13 mouse cellular contexts compared by ENCODE assay signal in the genomic region with DNA sequence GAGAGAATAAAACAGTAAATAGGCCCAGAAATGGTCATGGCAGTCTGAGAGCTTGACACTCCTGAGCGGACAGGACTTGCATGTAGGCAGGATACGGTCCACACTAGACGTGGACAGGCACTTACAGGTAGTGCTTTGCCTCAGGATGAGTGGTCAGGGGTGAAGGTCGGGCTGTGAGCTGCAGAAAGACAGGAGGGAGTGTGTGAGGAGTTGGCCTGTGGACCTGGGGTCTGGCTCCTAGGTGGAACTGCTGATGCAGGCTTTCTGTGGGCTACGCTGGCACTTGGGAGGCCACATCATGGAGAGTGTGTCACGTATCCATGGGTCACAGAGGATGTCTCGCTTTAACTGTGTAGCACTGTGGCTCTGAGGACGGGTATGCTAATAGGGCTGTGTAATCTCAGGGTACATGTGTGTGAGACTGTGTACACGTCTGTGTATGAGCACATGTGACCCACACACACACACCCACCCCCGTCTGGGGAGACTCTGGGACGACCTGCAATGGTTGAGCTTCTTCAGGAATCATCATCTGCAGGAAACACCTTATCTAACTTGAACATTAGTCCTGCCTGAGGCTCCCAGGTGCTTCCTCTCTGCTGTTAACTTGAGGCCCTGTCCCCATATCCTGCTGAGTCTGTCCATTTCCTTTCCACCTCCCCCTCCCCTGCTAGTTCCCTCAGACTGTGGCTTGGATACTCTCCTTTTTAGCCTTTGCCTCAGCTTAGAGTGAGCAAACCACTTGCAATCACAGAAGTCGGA. TPM values are rescaled to one million over a fixed set of nuclear protein-coding genes. Genes with fewer than 3 reads are reported as not detected.
A peak's percentile ranks its signal among the peaks of the same experiment; 100 is the strongest.
DNase-seq lines count a peak whose midpoint lies in the region; ATAC-seq and TF ChIP-seq lines count a peak whose summit lies in the region.
"Had no signal": no experiment of that assay in that cellular context is flagged by ENCODE, and none has a peak within 500 bp of the region (broad histone marks: within the 10 kb centered on the region; RNA-seq: fewer than 3 reads in every experiment).

No protein-coding gene starts in this region.

- no peak overlapping the region for H3K9ac ChIP-seq in heart, embryonic 15.5 days
- H3K9ac ChIP-seq in CH12.LX (ENCODE audit: insufficient read depth, low read depth): no peak overlapping the region
- no peak overlapping the region for H3K9ac ChIP-seq in midbrain, embryonic 15.5 days
- H3K9ac ChIP-seq: limb, embryonic 13.5 days; neural tube, embryonic 12.5 days had no signal

- peaks cover 20% of the 10 kb centered on the region for H3K4me1 ChIP-seq in heart, embryonic 15.5 days (replicated peaks)
- H3K4me1 ChIP-seq in CH12.LX (ENCODE audit: control insufficient read depth in 1 of 2, insufficient read depth in 2 of 2): peaks cover 56 to 87% of the 10 kb centered on the region in 2 experiments
- no peaks in the 10 kb centered on the region for H3K4me1 ChIP-seq in midbrain, embryonic 15.5 days
- H3K4me1 ChIP-seq: neural tube, embryonic 12.5 days had no signal

- dilution Hi-C loops in CH12.LX (cut with MboI; ENCODE audit: extremely low pct_ligation_motif_present, extremely low pct_unique_long_range_greater_than_20kb, low sequenced_read_pairs): no loop called here

- peak; percentile 67 for ATAC-seq in heart, embryonic 15.5 days (replicated peaks; ENCODE audit: insufficient number of reproducible peaks, insufficient read depth, low FRiP score, low read depth)
- no peak for ATAC-seq in midbrain, embryonic 15.5 days (replicated peaks)

- H3K4me3 ChIP-seq in heart, embryonic 15.5 days: no peak overlapping the region
- H3K4me3 ChIP-seq in CH12.LX (replicated peaks in 1 of 3; ENCODE audit: low read depth in 2 of 3, low read length in 2 of 3, poor library complexity in 1 of 3): no peak overlapping the region
- no peak overlapping the region for H3K4me3 ChIP-seq in midbrain, embryonic 15.5 days
- H3K4me3 ChIP-seq: limb, embryonic 13.5 days; neural tube, embryonic 12.5 days had no signal

- no peak for TF ChIP-seq POLR2A in CH12.LX (IDR thresholded peaks at IDR 0.05; ENCODE audit: low read depth, low read length)

- DNase-seq in heart, adult 18-20 months: no peak
- peak; percentile 43 for DNase-seq in CH12.LX (ENCODE audit: extremely low read depth)
- peak; percentile 61 for DNase-seq in induced T-regulatory cell, adult 2 months (ENCODE audit: low read depth)
- peak; percentile 50 for DNase-seq in naive thymus-derived CD4-positive, alpha-beta T cell, adult 2 months (ENCODE audit: low read depth)
- no peak for DNase-seq in left cerebral cortex, postnatal 14 days (ENCODE audit: low spot score in 2 of 2)
- no peak for DNase-seq in left cerebral cortex, adult 8-10 months (ENCODE audit: low spot score in 2 of 2)
- DNase-seq: kidney, adult 9 months had no signal

- H3K4me2 ChIP-seq in heart, embryonic 15.5 days: no peak overlapping the region
- no peak overlapping the region for H3K4me2 ChIP-seq in CH12.LX (ENCODE audit: insufficient read depth, low read depth, poor library complexity, severe bottlenecking)
- no peak overlapping the region for H3K4me2 ChIP-seq in midbrain, embryonic 15.5 days
- H3K4me2 ChIP-seq: limb, embryonic 13.5 days; neural tube, embryonic 12.5 days had no signal

- no peaks in the 10 kb centered on the region for H3K79me2 ChIP-seq in CH12.LX (replicated peaks; ENCODE audit: control insufficient read depth, extremely low read depth, insufficient read depth, poor library complexity, severe bottlenecking)

- H3K36me3 ChIP-seq in heart, embryonic 15.5 days: no peaks in the 10 kb centered on the region
- H3K36me3 ChIP-seq in CH12.LX (replicated peaks in 1 of 2; ENCODE audit: control insufficient read depth in 1 of 2, insufficient read depth in 1 of 2, low read length in 1 of 2): peaks cover 0 to 34% of the 10 kb centered on the region in 2 experiments
- H3K36me3 ChIP-seq in midbrain, embryonic 15.5 days (replicated peaks): no peaks in the 10 kb centered on the region
- H3K36me3 ChIP-seq: limb, embryonic 13.5 days; neural tube, embryonic 12.5 days had no signal

- peak overlapping the region; percentile 77 for H3K27ac ChIP-seq in heart, embryonic 15.5 days
- no peak overlapping the region for H3K27ac ChIP-seq in CH12.LX (ENCODE audit: insufficient read depth, low read depth)
- H3K27ac ChIP-seq in midbrain, embryonic 15.5 days: no peak overlapping the region
- H3K27ac ChIP-seq: limb, embryonic 13.5 days; neural tube, embryonic 12.5 days had no signal

- no peak for TF ChIP-seq CTCF in CH12.LX (conservative IDR thresholded peaks at IDR 0.05 in 1 of 2, IDR thresholded peaks at IDR 0.05 in 1 of 2; ENCODE audit: low read depth in 2 of 2, low read length in 2 of 2)

- TF ChIP-seq RAD21 in CH12.LX (IDR thresholded peaks at IDR 0.05; ENCODE audit: low read depth, low read length): no peak

- 0 out of 2 replicates have a peak, but pooled peaks have one; percentile 47 for TF ChIP-seq EP300 in CH12.LX (IDR thresholded peaks at IDR 0.05; ENCODE audit: low read length)

- no peaks in the 10 kb centered on the region for H3K27me3 ChIP-seq in heart, embryonic 15.5 days
- no peaks in the 10 kb centered on the region for H3K27me3 ChIP-seq in CH12.LX (replicated peaks)
- H3K27me3 ChIP-seq in midbrain, embryonic 15.5 days (replicated peaks): no peaks in the 10 kb centered on the region
- H3K27me3 ChIP-seq: limb, embryonic 13.5 days; neural tube, embryonic 12.5 days had no signal

- 68% methylated on average over 12 of the region's 12 CpGs for WGBS in heart, embryonic 15.5 days
- WGBS in midbrain, embryonic 15.5 days: 76% methylated on average over 12 of the region's 12 CpGs

- intact Hi-C loops in left cerebral cortex, postnatal 14 days (cut with DNase I): no loop called here

- in situ Hi-C loops in CH12.LX (cut with MboI; ENCODE audit: low pct_ligation_motif_present, low pct_unique_long_range_greater_than_20kb, low sequenced_read_pairs): no loop called here

- no peaks in the 10 kb centered on the region for H3K9me3 ChIP-seq in heart, embryonic 15.5 days (replicated peaks)
- H3K9me3 ChIP-seq in CH12.LX (replicated peaks; ENCODE audit: low read length): no peaks in the 10 kb centered on the region
- no peaks in the 10 kb centered on the region for H3K9me3 ChIP-seq in midbrain, embryonic 15.5 days
- H3K9me3 ChIP-seq: limb, embryonic 13.5 days; neural tube, embryonic 12.5 days had no signal

TF ChIP-seq in CH12.LX, 34 proteins besides CTCF, POLR2A, EP300 and RAD21 (continues in another document):
- TF ChIP-seq ZMIZ1 (IDR thresholded peaks at IDR 0.05; ENCODE audit: low read depth, low read length): no peak
- TF ChIP-seq ETS1 (conservative IDR thresholded peaks at IDR 0.05; ENCODE audit: low read depth, low read length): 0 out of 2 replicates have a peak, but pooled peaks have one; percentile 22
- TF ChIP-seq TBP (conservative IDR thresholded peaks at IDR 0.05; ENCODE audit: low read depth, low read length): no peak
- TF ChIP-seq SIN3A (IDR thresholded peaks at IDR 0.05; ENCODE audit: low read length): 0 out of 2 replicates have a peak, but pooled peaks have one; percentile 37
- TF ChIP-seq ZKSCAN1 (IDR thresholded peaks at IDR 0.05; ENCODE audit: borderline replicate concordance, low read depth, low read length): no peak
- TF ChIP-seq TCF12 (IDR thresholded peaks at IDR 0.05; ENCODE audit: low read depth, low read length): 0 out of 2 replicates have a peak, but pooled peaks have one; percentile 52
- TF ChIP-seq POLR2AphosphoS2 (IDR thresholded peaks at IDR 0.05; ENCODE audit: low read depth, low read length): no peak
- TF ChIP-seq MAFK (IDR thresholded peaks at IDR 0.05; ENCODE audit: insufficient replicate concordance, low read length): no peak
- TF ChIP-seq BHLHE40 (IDR thresholded peaks at IDR 0.05; ENCODE audit: low read depth, low read length): 0 out of 2 replicates have a peak, but pooled peaks have one; percentile 15

RNA-seq across cellular contexts. Expression of gene Dusp2, which starts 7.7 kb away (rescaled TPM):
- 11.6 and 16.7 TPM in 2 replicates for polyA plus RNA-seq in heart, embryonic 15.5 days (2015; fragmentation: Nextera tagmentation; extraction: Ambion mirVana)
- total RNA-seq in heart, adult 18-20 months (2021): 1 to 10 TPM in 1 of 2 experiments, under 1 TPM in 1; 0.57 to 2.0 TPM
- total RNA-seq in CH12.LX (2012; rRNA removed) (57.8 and 71.0 TPM in 2 replicates), CH12.LX (2014; rRNA removed) (96.6 and 107 TPM in 2 replicates)
- polyA plus RNA-seq in CH12.LX (2012; ENCODE audit: insufficient read length, low read depth): 68.5 and 81.5 TPM in 2 replicates
- 11.0 TPM in 2 replicates for polyA plus RNA-seq in midbrain, embryonic 15.5 days (2015; fragmentation: Nextera tagmentation; extraction: Ambion mirVana)
- 1 to 10 TPM; 2.8 to 4.1 TPM for total RNA-seq in left cerebral cortex, postnatal 14 days (2021)
- total RNA-seq in left cerebral cortex, adult 8-10 months (2022): 1 to 10 TPM; 2.4 to 3.3 (median 2.5) TPM

RNA-seq across cellular contexts. Expression of gene Astl, which starts 10.2 kb away (rescaled TPM):
- 0.08 TPM in 1 of 2 replicates, not detected in the other for polyA plus RNA-seq in heart, embryonic 15.5 days (2015; fragmentation: Nextera tagmentation; extraction: Ambion mirVana)
- not detected for total RNA-seq in heart, adult 18-20 months (2021)
- 0.08 TPM in 1 of 2 replicates, not detected in the other for total RNA-seq in CH12.LX (2012; rRNA removed)
- total RNA-seq in CH12.LX (2014; rRNA removed): not detected in 2 replicates
- not detected in 2 replicates for polyA plus RNA-seq in CH12.LX (2012; ENCODE audit: insufficient read length, low read depth)
- not detected in 2 replicates for polyA plus RNA-seq in midbrain, embryonic 15.5 days (2015; fragmentation: Nextera tagmentation; extraction: Ambion mirVana)
- total RNA-seq in left cerebral cortex, postnatal 14 days (2021): not detected
- not detected for total RNA-seq in left cerebral cortex, adult 8-10 months (2022)
- total RNA-seq: adrenal gland, postnatal 4 days had no signal
- polyA plus RNA-seq: cortical plate, adult 2 months; neural tube, embryonic 12.5 days had no signal

RNA-seq across cellular contexts. Expression of gene Adra2b, which starts 34.7 kb away (rescaled TPM):
- 1.1 and 1.3 TPM in 2 replicates for polyA plus RNA-seq in heart, embryonic 15.5 days (2015; fragmentation: Nextera tagmentation; extraction: Ambion mirVana)
- under 1 TPM; 0.72 to 0.77 TPM for total RNA-seq in heart, adult 18-20 months (2021)
- not detected in 2 replicates for total RNA-seq in CH12.LX (2012; rRNA removed)
- total RNA-seq in CH12.LX (2014; rRNA removed): 0.08 TPM in 1 of 2 replicates, not detected in the other
- polyA plus RNA-seq in CH12.LX (2012; ENCODE audit: insufficient read length, low read depth): 0.05 TPM in 1 of 2 replicates, not detected in the other
- polyA plus RNA-seq in midbrain, embryonic 15.5 days (2015; fragmentation: Nextera tagmentation; extraction: Ambion mirVana): 0.19 and 0.34 TPM in 2 replicates
- total RNA-seq in left cerebral cortex, postnatal 14 days (2021): under 1 TPM; 0.42 to 0.46 TPM
- total RNA-seq in left cerebral cortex, adult 8-10 months (2022): 1 to 10 TPM in 2 of 4 experiments, under 1 TPM in 2; 0.96 to 1.2 (median 1.0) TPM

RNA-seq across cellular contexts. Expression of gene Stard7, which starts 58.3 kb away (rescaled TPM):
- polyA plus RNA-seq in heart, embryonic 15.5 days (2015; fragmentation: Nextera tagmentation; extraction: Ambion mirVana): 99.6 and 102 TPM in 2 replicates
- total RNA-seq in heart, adult 18-20 months (2021): 100 to 1,000 TPM; 157 to 176 TPM
- total RNA-seq in CH12.LX (2012; rRNA removed) (69.0 and 71.4 TPM in 2 replicates), CH12.LX (2014; rRNA removed) (122 and 135 TPM in 2 replicates)
- polyA plus RNA-seq in CH12.LX (2012; ENCODE audit: insufficient read length, low read depth): 66.8 and 80.6 TPM in 2 replicates
- polyA plus RNA-seq in midbrain, embryonic 15.5 days (2015; fragmentation: Nextera tagmentation; extraction: Ambion mirVana): 90.8 and 94.4 TPM in 2 replicates
- 100 to 1,000 TPM; 156 to 174 TPM for total RNA-seq in left cerebral cortex, postnatal 14 days (2021)
- total RNA-seq in left cerebral cortex, adult 8-10 months (2022): 100 to 1,000 TPM in 2 of 4 experiments, 10 to 100 TPM in 2; 92.3 to 106 (median 97.9) TPM

Comparison
In these comparisons a context has a peak if more than half of its experiments do, and no peak if none do; other contexts are left out.
1. DNase-seq: peak in CH12.LX (single experiment), induced T-regulatory cell, adult 2 months (single experiment) and naive thymus-derived CD4-positive, alpha-beta T cell, adult 2 months (single experiment); none in heart, adult 18-20 months (0 of 2), left cerebral cortex, postnatal 14 days (0 of 2) and left cerebral cortex, adult 8-10 months (0 of 2).
2. RNA of gene Dusp2, which starts 7.7 kb away (total RNA-seq): 57.8 to 107 TPM in CH12.LX; 2.8 to 4.1 TPM in left cerebral cortex, postnatal 14 days, 2.4 to 3.3 TPM in left cerebral cortex, adult 8-10 months and 0.57 to 2.0 TPM in heart, adult 18-20 months; every median in the first group is over 10 times any median in the second.